Mouse (Mus musculus) kidney, adult 2 months (tissue): ENCODE results near the gene Vwa8.

Experiments
- CTCF ChIP-seq: fragments of 200-500 bp; conservative IDR thresholded peaks from 2 replicates; pipeline ENCODE4 v1.5.1; 2011; ENCODE audit warnings: low read depth, mild to moderate bottlenecking, control low read depth, low read length, moderate library complexity, mixed read lengths; ENCODE audit not compliant: insufficient read depth, insufficient read length
- POLR2A ChIP-seq: fragments of 200-500 bp; IDR thresholded peaks from one replicate; pipeline ENCODE4 v1.6.1; 2011; ENCODE audit warnings: low read depth, low read length, control low read depth

DNA sequence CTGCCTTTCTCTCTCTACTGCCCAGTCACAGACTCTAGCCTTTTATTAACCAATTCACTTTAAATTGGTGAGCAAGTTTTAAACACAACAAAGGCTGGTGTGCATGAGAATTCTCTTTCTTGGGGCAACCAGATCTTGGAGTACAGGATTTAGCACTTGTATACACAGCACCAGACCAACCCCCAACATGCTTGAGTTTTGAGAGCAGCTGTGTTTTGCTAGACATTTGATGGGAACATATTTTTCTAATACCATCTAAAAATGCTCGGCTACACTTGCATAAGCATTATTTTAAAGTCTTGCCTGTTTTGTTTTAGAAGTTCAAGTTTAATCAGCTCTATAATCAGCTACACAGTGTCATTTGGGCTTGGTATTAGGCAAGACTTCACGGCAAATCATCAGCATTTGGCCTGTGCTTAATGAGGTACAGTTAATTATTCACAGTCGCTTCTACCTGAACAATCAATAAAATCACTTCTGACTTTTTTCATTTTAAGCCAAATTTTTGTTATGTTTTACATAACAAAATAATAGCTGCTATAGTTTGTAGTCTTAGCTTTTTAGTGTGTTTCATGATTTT, 180.2 kb downstream of the Vwa8 start:
- TF ChIP-seq CTCF (no peak), POLR2A (no peak)
